In genomic region chr7:44405346-44406014, GRCm38 (mm10) we compare ENCODE assay signal across 7 mouse cellular contexts. TPM values are rescaled to one million over a fixed set of nuclear protein-coding genes. Genes with fewer than 3 reads are reported as not detected.
A peak's percentile ranks its signal among the peaks of the same experiment; 100 is the strongest.
DNase-seq lines count a peak whose midpoint lies in the region; ATAC-seq lines count a peak whose summit lies in the region.

No protein-coding gene starts in this region.

- H3K9me3 ChIP-seq in intestine, embryonic 15.5 days, result no peaks in the 10 kb centered on the region
- H3K9me3 ChIP-seq in midbrain, embryonic 10.5 days (replicated peaks), result no peaks in the 10 kb centered on the region

- no peaks in the 10 kb centered on the region for H3K36me3 ChIP-seq in intestine, embryonic 15.5 days
- no peaks in the 10 kb centered on the region for H3K36me3 ChIP-seq in midbrain, embryonic 10.5 days

- no peak overlapping the region for H3K9ac ChIP-seq in intestine, embryonic 15.5 days

- H3K4me2 ChIP-seq in intestine, embryonic 15.5 days (replicated peaks), result peak overlapping the region; percentile 58

- WGBS in intestine, embryonic 15.5 days, result 2% methylated on average over 27 of the region's 27 CpGs
- WGBS in midbrain, embryonic 10.5 days, result 3% methylated on average over 27 of the region's 27 CpGs

- H3K4me3 ChIP-seq in intestine, embryonic 15.5 days (replicated peaks), result peak overlapping the region; percentile 19
- peak overlapping the region; percentile 52 for H3K4me3 ChIP-seq in midbrain, embryonic 10.5 days

- intact Hi-C loops in gastrocnemius, postnatal 36 days (cut with DNase I), result no loop called here
- intact Hi-C loops in left cerebral cortex, postnatal 25 days (cut with DNase I), result no loop called here

- H3K27me3 ChIP-seq in intestine, embryonic 15.5 days (replicated peaks), result no peaks in the 10 kb centered on the region
- peaks cover 41% of the 10 kb centered on the region for H3K27me3 ChIP-seq in midbrain, embryonic 10.5 days (ENCODE audit: low read depth, poor library complexity, severe bottlenecking)

- no peak overlapping the region for H3K27ac ChIP-seq in intestine, embryonic 15.5 days
- peak overlapping the region; percentile 89 for H3K27ac ChIP-seq in midbrain, embryonic 10.5 days (replicated peaks)

- peak; percentile 97 for ATAC-seq in intestine, embryonic 15.5 days

- DNase-seq in adrenal gland, adult 8-10 months, result peak; percentile 90
- peak; percentile 100 for DNase-seq in embryo, embryonic 11.5 days (ENCODE audit: low read depth, low spot score)
- DNase-seq in gastrocnemius, postnatal 36 days, result peak; percentile 49 to 70
- peak; percentile 99 for DNase-seq in left cerebral cortex, postnatal 25 days (ENCODE audit: low spot score in 2 of 2)
- DNase-seq in midbrain, embryonic 10.5 days (ENCODE audit: low spot score), result peak; percentile 97
- peak; percentile 90 for DNase-seq in right cerebral cortex, postnatal 4 days

- H3K4me1 ChIP-seq in intestine, embryonic 15.5 days (replicated peaks), result no peaks in the 10 kb centered on the region
- peaks cover 12% of the 10 kb centered on the region for H3K4me1 ChIP-seq in midbrain, embryonic 10.5 days

RNA-seq across cellular contexts. Expression of gene 1700008O03Rik, which starts 19.9 kb away (rescaled TPM):
- total RNA-seq in adrenal gland, adult 8-10 months (2022), result 1 to 10 TPM in 3 of 4 experiments, under 1 TPM in 1; 0.73 to 2.2 (median 1.4) TPM
- total RNA-seq in gastrocnemius, postnatal 36 days (2021), result not detected
- 0.48 and 0.99 TPM in 2 replicates for polyA plus RNA-seq in intestine, embryonic 15.5 days (2015; fragmentation: Nextera tagmentation; extraction: Ambion mirVana)
- total RNA-seq in left cerebral cortex, postnatal 25 days (2021), result 1 to 10 TPM; 1.9 to 2.2 TPM
- polyA plus RNA-seq in midbrain, embryonic 10.5 days (2016; fragmentation: Nextera tagmentation; extraction: Ambion mirVana), result 1.7 TPM in 2 replicates

RNA-seq across cellular contexts. Expression of gene Syt3, which starts 21.6 kb away (rescaled TPM):
- total RNA-seq in adrenal gland, adult 8-10 months (2022), result 10 to 100 TPM in 1 of 4 experiments, 1 to 10 TPM in 3; 4.9 to 11.1 (median 7.6) TPM
- 1 to 10 TPM; 1.6 to 2.1 TPM for total RNA-seq in gastrocnemius, postnatal 36 days (2021)
- polyA plus RNA-seq in intestine, embryonic 15.5 days (2015; fragmentation: Nextera tagmentation; extraction: Ambion mirVana), result 0.90 and 1.9 TPM in 2 replicates
- total RNA-seq in left cerebral cortex, postnatal 25 days (2021), result 10 to 100 TPM; 60.0 to 65.0 TPM
- polyA plus RNA-seq in midbrain, embryonic 10.5 days (2016; fragmentation: Nextera tagmentation; extraction: Ambion mirVana), result 1.9 and 2.0 TPM in 2 replicates

RNA-seq across cellular contexts. Expression of gene Lrrc4b, which starts 23.3 kb away (rescaled TPM):
- total RNA-seq in adrenal gland, adult 8-10 months (2022), result 10 to 100 TPM in 2 of 4 experiments, 1 to 10 TPM in 2; 6.4 to 15.4 (median 9.8) TPM
- under 1 TPM in 1 of 2 experiments, not detected in 1; 0.20 TPM for total RNA-seq in gastrocnemius, postnatal 36 days (2021)
- polyA plus RNA-seq in intestine, embryonic 15.5 days (2015; fragmentation: Nextera tagmentation; extraction: Ambion mirVana), result 0.82 and 0.86 TPM in 2 replicates
- total RNA-seq in left cerebral cortex, postnatal 25 days (2021), result 100 to 1,000 TPM; 268 to 278 TPM
- 2.4 and 3.5 TPM in 2 replicates for polyA plus RNA-seq in midbrain, embryonic 10.5 days (2016; fragmentation: Nextera tagmentation; extraction: Ambion mirVana)

RNA-seq across cellular contexts. Expression of gene Aspdh, which starts 59.7 kb away (rescaled TPM):
- total RNA-seq in adrenal gland, adult 8-10 months (2022), result 1 to 10 TPM in 3 of 4 experiments, under 1 TPM in 1; 0.73 to 2.0 (median 1.4) TPM
- total RNA-seq in gastrocnemius, postnatal 36 days (2021), result not detected
- 0.70 and 1.2 TPM in 2 replicates for polyA plus RNA-seq in intestine, embryonic 15.5 days (2015; fragmentation: Nextera tagmentation; extraction: Ambion mirVana)
- total RNA-seq in left cerebral cortex, postnatal 25 days (2021), result 10 to 100 TPM in 1 of 2 experiments, 1 to 10 TPM in 1; 9.6 to 10.1 TPM
- 0.99 and 2.0 TPM in 2 replicates for polyA plus RNA-seq in midbrain, embryonic 10.5 days (2016; fragmentation: Nextera tagmentation; extraction: Ambion mirVana)

Comparison
In these comparisons a context has a peak if more than half of its experiments do, and no peak if none do; other contexts are left out.
1. RNA of gene Syt3, which starts 21.6 kb away (total RNA-seq): 60.0 to 65.0 TPM in left cerebral cortex, postnatal 25 days; 4.9 to 11.1 TPM in adrenal gland, adult 8-10 months and 1.6 to 2.1 TPM in gastrocnemius, postnatal 36 days; every median in the first group is over 4 times any median in the second.
2. RNA of gene Lrrc4b, which starts 23.3 kb away (total RNA-seq): 268 to 278 TPM in left cerebral cortex, postnatal 25 days; 6.4 to 15.4 TPM in adrenal gland, adult 8-10 months and 0.20 TPM in gastrocnemius, postnatal 36 days; every median in the first group is over 10 times any median in the second.
3. Peak in every context shown above with its lines, with median percentiles within 50 percentile points of each other: DNase-seq.